Mouse (Mus musculus): ENCODE data around the gene Gm2696. TPM values are rescaled to one million over a fixed set of nuclear protein-coding genes. Genes with fewer than 3 reads are reported as not detected.

Gene Gm2696
- total and polyA plus RNA-seq, 3 experiments, result not detected

- Histone ChIP-seq H3K4me3 (replicated peaks in 1 of 3; ENCODE audit: low read depth in 2 of 3, low read length in 2 of 3, poor library complexity in 1 of 3) (no peak within 1 kb of the TSS), H3K4me1 (ENCODE audit: control insufficient read depth in 1 of 2, insufficient read depth in 2 of 2) (no peaks in the 10 kb centered on the region), H3K36me3 (replicated peaks in 1 of 2; ENCODE audit: control insufficient read depth in 1 of 2, insufficient read depth in 1 of 2, low read length in 1 of 2) (no peaks in the 10 kb centered on the region), H3K27me3 (replicated peaks) (peaks cover 70% of the 10 kb centered on the region), H3K27ac (ENCODE audit: insufficient read depth, low read depth) (no peak within 1 kb of the TSS), H3K9ac (ENCODE audit: insufficient read depth, low read depth) (no peak within 1 kb of the TSS), H3K9me3 (replicated peaks; ENCODE audit: low read length) (no peaks in the 10 kb centered on the region), H3K79me2 (replicated peaks; ENCODE audit: control insufficient read depth, extremely low read depth, insufficient read depth, poor library complexity, severe bottlenecking) (no peaks in the 10 kb centered on the region), H3K4me2 (ENCODE audit: insufficient read depth, low read depth, poor library complexity, severe bottlenecking) (no peak within 1 kb of the TSS)
- dilution Hi-C loops (cut with MboI; ENCODE audit: extremely low pct_ligation_motif_present, extremely low pct_unique_long_range_greater_than_20kb, low sequenced_read_pairs) (no loop called here), in situ Hi-C loops (cut with MboI; ENCODE audit: low pct_ligation_motif_present, low pct_unique_long_range_greater_than_20kb, low sequenced_read_pairs) (no loop called here)
- no peak for TF ChIP-seq MEF2A (IDR thresholded peaks at IDR 0.05; ENCODE audit: borderline replicate concordance, low read depth, low read length)
- no peak for TF ChIP-seq HCFC1 (IDR thresholded peaks at IDR 0.05; ENCODE audit: low read depth, low read length)
- no peak for TF ChIP-seq NELFE (IDR thresholded peaks at IDR 0.05; ENCODE audit: low read depth, low read length)
- TF ChIP-seq ETS1 (conservative IDR thresholded peaks at IDR 0.05; ENCODE audit: low read depth, low read length), result no peak
- TF ChIP-seq PAX5 (IDR thresholded peaks at IDR 0.05; ENCODE audit: low read length), result no peak
- TF ChIP-seq USF2 (conservative IDR thresholded peaks at IDR 0.05; ENCODE audit: low read depth, low read length), result no peak
- no peak for TF ChIP-seq CHD2 (IDR thresholded peaks at IDR 0.05; ENCODE audit: low read length)
- TF ChIP-seq E2F4 (IDR thresholded peaks at IDR 0.05; ENCODE audit: insufficient replicate concordance, low read depth, low read length), result no peak
- TF ChIP-seq ZNF384 (IDR thresholded peaks at IDR 0.05; ENCODE audit: low read depth, low read length), result no peak
- no peak for TF ChIP-seq TCF12 (IDR thresholded peaks at IDR 0.05; ENCODE audit: low read depth, low read length)
- TF ChIP-seq POLR2A (IDR thresholded peaks at IDR 0.05; ENCODE audit: low read depth, low read length), result no peak
- DNase-seq (ENCODE audit: extremely low read depth), result no peak
These were observed 15.5 kb upstream of the Gm2696 start, which contains the start of gene Gm19668 for GRCm38 (mm10) chr10:77798921-77799508. TSS of gene Gm19668 (minus strand) at chr10:77799133.

- DNase-seq (ENCODE audit: extremely low read depth), result no peak
- no peaks in the 10 kb centered on the region for H3K79me2 ChIP-seq (replicated peaks; ENCODE audit: control insufficient read depth, extremely low read depth, insufficient read depth, poor library complexity, severe bottlenecking)
- H3K4me3 ChIP-seq (replicated peaks in 1 of 3; ENCODE audit: low read depth in 2 of 3, low read length in 2 of 3, poor library complexity in 1 of 3), result no peak overlapping the region
- no peak overlapping the region for H3K9ac ChIP-seq (ENCODE audit: insufficient read depth, low read depth)
- H3K27ac ChIP-seq (ENCODE audit: insufficient read depth, low read depth), result no peak overlapping the region
- in situ Hi-C loops (cut with MboI; ENCODE audit: low pct_ligation_motif_present, low pct_unique_long_range_greater_than_20kb, low sequenced_read_pairs), result no loop called here
- dilution Hi-C loops (cut with MboI; ENCODE audit: extremely low pct_ligation_motif_present, extremely low pct_unique_long_range_greater_than_20kb, low sequenced_read_pairs), result no loop called here
- no peak overlapping the region for H3K4me2 ChIP-seq (ENCODE audit: insufficient read depth, low read depth, poor library complexity, severe bottlenecking)
- peaks cover 4% of the 10 kb centered on the region for H3K9me3 ChIP-seq (replicated peaks; ENCODE audit: low read length)
- no peaks in the 10 kb centered on the region for H3K4me1 ChIP-seq (ENCODE audit: control insufficient read depth in 1 of 2, insufficient read depth in 2 of 2)
- H3K27me3 ChIP-seq (replicated peaks), result peaks cover 45% of the 10 kb centered on the region
- no peaks in the 10 kb centered on the region for H3K36me3 ChIP-seq (replicated peaks in 1 of 2; ENCODE audit: control insufficient read depth in 1 of 2, insufficient read depth in 1 of 2, low read length in 1 of 2)
- TF ChIP-seq SIN3A (IDR thresholded peaks at IDR 0.05; ENCODE audit: low read length), result no peak
- no peak for TF ChIP-seq MAZ (IDR thresholded peaks at IDR 0.05; ENCODE audit: low read depth, low read length)
These were observed 10.4 kb upstream of the Gm2696 start for GRCm38 (mm10) chr10:77804095-77804494.

- Histone ChIP-seq H3K27me3 (replicated peaks) (peaks cover 62% of the 10 kb centered on the region), H3K4me3 (replicated peaks in 1 of 3; ENCODE audit: low read depth in 2 of 3, low read length in 2 of 3, poor library complexity in 1 of 3) (no peak within 1 kb of the TSS), H3K9ac (ENCODE audit: insufficient read depth, low read depth) (no peak within 1 kb of the TSS), H3K36me3 (replicated peaks in 1 of 2; ENCODE audit: control insufficient read depth in 1 of 2, insufficient read depth in 1 of 2, low read length in 1 of 2) (no peaks in the 10 kb centered on the region), H3K27ac (ENCODE audit: insufficient read depth, low read depth) (no peak within 1 kb of the TSS), H3K4me1 (ENCODE audit: control insufficient read depth in 1 of 2, insufficient read depth in 2 of 2) (no peaks in the 10 kb centered on the region), H3K4me2 (ENCODE audit: insufficient read depth, low read depth, poor library complexity, severe bottlenecking) (no peak within 1 kb of the TSS), H3K79me2 (replicated peaks; ENCODE audit: control insufficient read depth, extremely low read depth, insufficient read depth, poor library complexity, severe bottlenecking) (no peaks in the 10 kb centered on the region), H3K9me3 (replicated peaks; ENCODE audit: low read length) (peaks cover 4% of the 10 kb centered on the region)
- no peak for DNase-seq (ENCODE audit: extremely low read depth)
- dilution Hi-C loops (cut with MboI; ENCODE audit: extremely low pct_ligation_motif_present, extremely low pct_unique_long_range_greater_than_20kb, low sequenced_read_pairs) (no loop called here), in situ Hi-C loops (cut with MboI; ENCODE audit: low pct_ligation_motif_present, low pct_unique_long_range_greater_than_20kb, low sequenced_read_pairs) (no loop called here)
- TF ChIP-seq IRF4 (IDR thresholded peaks at IDR 0.05; ENCODE audit: low read depth, low read length) (no peak), MEF2A (IDR thresholded peaks at IDR 0.05; ENCODE audit: borderline replicate concordance, low read depth, low read length) (no peak), MYC (IDR thresholded peaks at IDR 0.05; ENCODE audit: low read depth, low read length) (no peak), ETS1 (conservative IDR thresholded peaks at IDR 0.05; ENCODE audit: low read depth, low read length) (no peak), SIN3A (IDR thresholded peaks at IDR 0.05; ENCODE audit: low read length) (no peak), EP300 (IDR thresholded peaks at IDR 0.05; ENCODE audit: low read length) (no peak), ZNF384 (IDR thresholded peaks at IDR 0.05; ENCODE audit: low read depth, low read length) (no peak), ZKSCAN1 (IDR thresholded peaks at IDR 0.05; ENCODE audit: borderline replicate concordance, low read depth, low read length) (no peak), JUND (conservative IDR thresholded peaks at IDR 0.05; ENCODE audit: low read depth, low read length) (no peak), NELFE (IDR thresholded peaks at IDR 0.05; ENCODE audit: low read depth, low read length) (no peak), POLR2AphosphoS2 (IDR thresholded peaks at IDR 0.05; ENCODE audit: low read depth, low read length) (no peak), USF1 (IDR thresholded peaks at IDR 0.05; ENCODE audit: low read depth, low read length) (no peak), ELF1 (IDR thresholded peaks at IDR 0.05; ENCODE audit: low read depth, low read length) (no peak), GABPA (IDR thresholded peaks at IDR 0.05; ENCODE audit: insufficient replicate concordance, low read depth, low read length) (no peak), NRF1 (IDR thresholded peaks at IDR 0.05; ENCODE audit: low read depth, low read length) (no peak), CHD1 (IDR thresholded peaks at IDR 0.05; ENCODE audit: low read depth, low read length) (no peak)
These were observed 2.7 kb upstream of the Gm2696 start, which contains the start of gene Gm9507 for GRCm38 (mm10) chr10:77811743-77812142. TSS of gene Gm9507 (minus strand) at chr10:77811843.
